Mouse (Mus musculus) ES-Bruce4 (cell line): Measurements from ENCODE around the gene Spata5.

Source experiments
- CTCF ChIP-seq: IDR thresholded peaks from one replicate; pipeline ENCODE4 v1.8.1; 2011; ENCODE audit warnings: low read depth, low read length
- EP300 ChIP-seq: IDR thresholded peaks from 2 replicates; pipeline ENCODE4 v1.6.1; 2011; ENCODE audit warnings: low read depth, low read length; ENCODE audit not compliant: insufficient read depth
- POLR2A ChIP-seq: IDR thresholded peaks from one replicate; pipeline ENCODE4 v1.8.1; 2011; ENCODE audit warnings: low read length; ENCODE audit not compliant: insufficient read depth

DNA sequence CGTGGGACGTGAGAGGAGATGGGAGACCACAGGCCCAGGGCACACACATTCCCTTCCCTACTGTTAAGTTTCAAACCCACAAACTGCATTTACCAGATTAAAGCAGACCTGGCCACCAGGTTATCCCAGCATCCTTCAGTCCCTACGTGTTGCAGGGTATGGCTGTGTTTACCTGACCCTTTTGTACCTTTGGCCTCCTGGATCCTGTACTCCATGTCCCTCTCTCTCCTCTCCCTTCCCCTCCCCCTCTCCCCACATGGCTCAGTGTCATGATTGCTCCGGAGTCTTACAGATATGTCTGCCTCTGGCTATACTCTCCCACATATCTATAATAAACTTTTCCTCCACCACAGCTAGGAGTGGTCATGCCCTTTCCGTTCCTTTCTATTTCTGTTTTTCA, 177.5 kb downstream of the Spata5 start:
- TF ChIP-seq CTCF (no peak), POLR2A (no peak), EP300 (no peak)
